Mouse (Mus musculus): ENCODE measurements around the gene Traf3. TPM values are rescaled to one million over a fixed set of nuclear protein-coding genes. Genes with fewer than 3 reads are reported as not detected.

Traf3 gene
- polyA plus RNA-seq, 2 experiments: 2.7 to 2.8 TPM

DNA sequence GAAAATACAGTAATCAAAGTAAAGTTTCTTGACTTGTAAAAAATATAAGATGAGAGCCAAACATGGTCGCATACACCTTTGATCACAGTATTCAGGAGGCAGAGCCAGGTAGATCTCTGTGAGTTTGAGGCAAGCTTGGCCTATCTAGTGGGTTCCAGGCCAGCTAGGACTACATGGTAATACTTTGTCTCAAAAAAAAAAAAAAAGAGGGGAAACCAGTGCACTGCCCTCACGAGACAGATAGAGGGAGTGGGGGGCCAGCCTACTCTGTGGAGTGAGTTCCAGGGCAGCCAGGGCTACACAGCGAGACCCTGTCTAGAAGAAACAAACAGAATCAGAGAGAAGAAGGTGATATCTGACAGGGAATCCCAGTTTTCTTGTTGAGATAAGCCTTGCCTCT is 41.5 kb downstream of the Traf3 start:
- H3K27me3 ChIP-seq (ENCODE audit: control insufficient read depth, insufficient read depth, low read length): no peaks in the 10 kb centered on the region
- H3K36me3 ChIP-seq (replicated peaks; ENCODE audit: control insufficient read depth, insufficient read depth, low read depth): no peaks in the 10 kb centered on the region
- H3K4me3 ChIP-seq (ENCODE audit: insufficient read depth in 1 of 2, low read depth in 2 of 2, low read length in 2 of 2): no peak overlapping the region
- TF ChIP-seq EP300 (IDR thresholded peaks at IDR 0.05; ENCODE audit: low read depth): no peak
- TF ChIP-seq CTCF (IDR thresholded peaks at IDR 0.05; ENCODE audit: low read depth): no peak
- ATAC-seq (ENCODE audit: insufficient read depth) (no peak), DNase-seq (ENCODE audit: low read depth in 3 of 3, low spot score in 3 of 3) (no peak)
- WGBS (ENCODE audit: insufficient replicate concordance): 58% methylated on average over 3 of the region's 3 CpGs
- H3K9ac ChIP-seq (replicated peaks): no peak overlapping the region
- no peaks in the 10 kb centered on the region; a peak in 1 of 4 replicates for H3K4me1 ChIP-seq (replicated peaks; ENCODE audit: control insufficient read depth in 2 of 2, insufficient read depth in 2 of 2, low read length in 1 of 2)
- H3K4me2 ChIP-seq (ENCODE audit: low read depth): no peak overlapping the region
- H3K9me3 ChIP-seq (ENCODE audit: control insufficient read depth, low read length): no peaks in the 10 kb centered on the region
- no peak overlapping the region for H3K27ac ChIP-seq

DNA sequence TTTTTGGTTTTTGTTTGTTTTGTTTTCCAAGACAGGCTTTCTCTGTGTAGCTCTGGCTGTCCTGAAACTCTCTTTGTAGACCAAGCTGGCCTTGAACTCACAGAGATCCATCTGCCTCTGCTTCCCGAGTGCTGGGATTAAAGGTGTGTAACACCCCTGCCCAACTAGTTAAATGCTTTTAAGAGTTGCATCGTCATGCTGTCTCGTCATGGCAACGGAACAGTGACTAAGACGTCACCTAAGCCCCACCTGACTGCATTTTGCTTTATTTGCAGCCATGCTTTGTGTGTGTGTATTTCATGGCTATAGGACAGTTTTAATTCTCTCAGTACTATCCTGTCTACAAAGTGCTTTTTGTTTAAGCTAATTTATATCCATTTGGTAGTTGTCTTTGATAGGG is 45.6 kb downstream of the Traf3 start:
- no peaks in the 10 kb centered on the region for H3K9me3 ChIP-seq (ENCODE audit: control insufficient read depth, low read length)
- WGBS (ENCODE audit: insufficient replicate concordance): 66% methylated on average over 5 of the region's 5 CpGs
- H3K4me2 ChIP-seq (ENCODE audit: low read depth): no peak overlapping the region
- no peaks in the 10 kb centered on the region for H3K4me1 ChIP-seq (replicated peaks; ENCODE audit: control insufficient read depth in 2 of 2, insufficient read depth in 2 of 2, low read length in 1 of 2)
- no peaks in the 10 kb centered on the region for H3K27me3 ChIP-seq (ENCODE audit: control insufficient read depth, insufficient read depth, low read length)
- H3K36me3 ChIP-seq (replicated peaks; ENCODE audit: control insufficient read depth, insufficient read depth, low read depth): no peaks in the 10 kb centered on the region
- DNase-seq (ENCODE audit: low read depth in 3 of 3, low spot score in 3 of 3) (no peak), ATAC-seq (ENCODE audit: insufficient read depth) (no peak)
- TF ChIP-seq CTCF (IDR thresholded peaks at IDR 0.05; ENCODE audit: low read depth): no peak
- TF ChIP-seq EP300 (IDR thresholded peaks at IDR 0.05; ENCODE audit: low read depth): no peak
- no peak overlapping the region for H3K27ac ChIP-seq
- no peak overlapping the region for H3K4me3 ChIP-seq (ENCODE audit: insufficient read depth in 1 of 2, low read depth in 2 of 2, low read length in 2 of 2)
- H3K9ac ChIP-seq (replicated peaks): no peak overlapping the region

DNA sequence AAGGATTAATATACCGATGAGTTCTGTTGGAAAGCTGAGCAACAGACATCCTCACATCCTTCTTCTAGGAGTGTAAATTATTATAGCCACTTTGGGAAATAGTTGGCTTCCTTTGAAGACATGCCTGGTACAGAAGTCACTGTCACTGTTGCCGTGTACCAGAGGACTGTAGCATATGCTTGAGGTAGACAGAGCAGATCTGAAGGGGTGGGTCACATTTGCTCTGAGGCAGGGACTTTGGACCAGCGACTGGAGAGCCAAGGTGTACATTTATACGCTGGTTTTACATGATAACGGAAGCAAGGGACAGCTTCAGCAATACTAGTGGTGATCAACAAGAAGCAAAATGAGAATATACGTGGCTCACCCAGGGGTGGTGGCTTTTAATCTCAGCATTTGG is 52.7 kb downstream of the Traf3 start:
- Histone ChIP-seq H3K4me1 (replicated peaks; ENCODE audit: control insufficient read depth in 2 of 2, insufficient read depth in 2 of 2, low read length in 1 of 2) (no peaks in the 10 kb centered on the region), H3K36me3 (replicated peaks; ENCODE audit: control insufficient read depth, insufficient read depth, low read depth) (no peaks in the 10 kb centered on the region), H3K27me3 (ENCODE audit: control insufficient read depth, insufficient read depth, low read length) (no peaks in the 10 kb centered on the region), H3K4me2 (ENCODE audit: low read depth) (no peak overlapping the region), H3K9me3 (ENCODE audit: control insufficient read depth, low read length) (no peaks in the 10 kb centered on the region), H3K27ac (no peak overlapping the region), H3K4me3 (ENCODE audit: insufficient read depth in 1 of 2, low read depth in 2 of 2, low read length in 2 of 2) (no peak overlapping the region), H3K9ac (replicated peaks) (no peak overlapping the region)
- TF ChIP-seq EP300 (IDR thresholded peaks at IDR 0.05; ENCODE audit: low read depth) (no peak), CTCF (IDR thresholded peaks at IDR 0.05; ENCODE audit: low read depth) (no peak)
- DNase-seq (ENCODE audit: low read depth in 3 of 3, low spot score in 3 of 3) (no peak), ATAC-seq (ENCODE audit: insufficient read depth) (no peak)
- WGBS (ENCODE audit: insufficient replicate concordance): 79% methylated on average over 6 of the region's 6 CpGs

DNA sequence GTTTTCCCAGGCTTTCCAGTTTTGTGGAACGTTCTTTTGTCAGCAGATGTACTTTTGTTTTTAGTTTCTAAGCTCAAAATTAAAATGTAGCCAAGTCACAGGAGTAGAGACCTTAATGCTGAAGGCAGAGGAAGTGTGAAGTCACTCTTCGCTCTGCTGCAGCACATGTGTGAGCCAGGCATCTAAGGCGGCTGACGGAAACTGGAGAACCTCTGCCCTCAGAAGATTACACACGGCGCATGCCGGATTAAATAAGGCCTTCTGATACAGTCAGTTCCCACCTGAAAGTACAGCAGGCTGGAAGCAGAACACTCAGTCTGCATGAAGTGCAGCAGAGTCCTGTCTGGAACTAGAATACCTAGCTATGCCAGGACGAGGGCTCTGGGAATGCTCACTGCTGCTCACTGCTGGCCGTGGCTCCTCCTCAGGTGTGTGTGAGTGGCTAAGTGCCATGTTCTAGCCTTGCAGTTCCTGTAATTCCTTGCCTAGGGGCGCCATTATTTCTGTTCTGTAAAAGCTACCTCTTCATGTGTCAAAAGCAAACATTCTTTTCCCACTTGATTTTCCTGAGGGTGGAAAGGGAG is 59.1 kb downstream of the Traf3 start:
- TF ChIP-seq EP300 (IDR thresholded peaks at IDR 0.05; ENCODE audit: low read depth): no peak
- no peak for TF ChIP-seq CTCF (IDR thresholded peaks at IDR 0.05; ENCODE audit: low read depth)
- Histone ChIP-seq H3K9me3 (ENCODE audit: control insufficient read depth, low read length) (no peaks in the 10 kb centered on the region), H3K27ac (no peak overlapping the region), H3K27me3 (ENCODE audit: control insufficient read depth, insufficient read depth, low read length) (no peaks in the 10 kb centered on the region), H3K4me3 (ENCODE audit: insufficient read depth in 1 of 2, low read depth in 2 of 2, low read length in 2 of 2) (no peak overlapping the region), H3K36me3 (replicated peaks; ENCODE audit: control insufficient read depth, insufficient read depth, low read depth) (no peaks in the 10 kb centered on the region), H3K4me2 (ENCODE audit: low read depth) (no peak overlapping the region), H3K4me1 (replicated peaks; ENCODE audit: control insufficient read depth in 2 of 2, insufficient read depth in 2 of 2, low read length in 1 of 2) (no peaks in the 10 kb centered on the region), H3K9ac (replicated peaks) (no peak overlapping the region)
- WGBS (ENCODE audit: insufficient replicate concordance): 67% methylated on average over 10 of the region's 10 CpGs
- ATAC-seq (ENCODE audit: insufficient read depth) (no peak), DNase-seq (ENCODE audit: low read depth in 3 of 3, low spot score in 3 of 3) (no peak)

DNA sequence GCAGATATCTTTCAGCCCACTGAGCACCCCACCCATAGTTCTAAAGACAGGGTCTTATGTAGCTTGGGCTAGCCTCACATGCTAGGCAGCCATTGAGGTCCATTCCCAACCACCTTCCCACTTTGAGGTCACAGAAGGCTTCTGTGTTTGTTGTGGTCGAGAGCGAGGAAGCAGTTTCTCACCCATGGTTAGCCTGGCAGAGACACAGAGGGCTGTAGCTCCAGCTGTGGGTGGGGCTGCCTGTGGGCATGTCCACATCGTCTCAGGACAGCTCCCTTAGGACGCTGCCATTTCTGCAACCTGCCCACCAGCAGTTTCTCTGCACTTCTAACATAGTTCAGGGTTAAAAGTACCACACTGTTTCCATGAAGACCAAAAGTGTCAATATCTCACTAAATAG is 61.2 kb downstream of the Traf3 start:
- Histone ChIP-seq H3K9ac (replicated peaks) (no peak overlapping the region), H3K27ac (no peak overlapping the region), H3K9me3 (ENCODE audit: control insufficient read depth, low read length) (no peaks in the 10 kb centered on the region), H3K4me1 (replicated peaks; ENCODE audit: control insufficient read depth in 2 of 2, insufficient read depth in 2 of 2, low read length in 1 of 2) (peaks cover 0 to 3% of the 10 kb centered on the region in 2 experiments; a peak in 1 of 4 replicates), H3K27me3 (ENCODE audit: control insufficient read depth, insufficient read depth, low read length) (no peaks in the 10 kb centered on the region), H3K4me3 (ENCODE audit: insufficient read depth in 1 of 2, low read depth in 2 of 2, low read length in 2 of 2) (no peak overlapping the region), H3K36me3 (replicated peaks; ENCODE audit: control insufficient read depth, insufficient read depth, low read depth) (no peaks in the 10 kb centered on the region), H3K4me2 (ENCODE audit: low read depth) (no peak overlapping the region)
- WGBS (ENCODE audit: insufficient replicate concordance): 47% methylated on average over 4 of the region's 4 CpGs
- ATAC-seq (ENCODE audit: insufficient read depth): no peak
- no peak for TF ChIP-seq CTCF (IDR thresholded peaks at IDR 0.05; ENCODE audit: low read depth)
- TF ChIP-seq EP300 (IDR thresholded peaks at IDR 0.05; ENCODE audit: low read depth): no peak
- DNase-seq (ENCODE audit: low read depth in 3 of 3, low spot score in 3 of 3): no peak

Data from liver, embryonic 14.5 days (tissue).